Mouse (Mus musculus) liver, embryonic 14.5 days (tissue): ENCODE measurements around the gene Dlec1.

Experiments
- CTCF ChIP-seq: IDR thresholded peaks from 2 replicates; pipeline ENCODE4 v1.5.1; 2016; ENCODE audit warnings: antibody characterized with exemption, low read depth, control low read depth
- EP300 ChIP-seq: IDR thresholded peaks from 2 replicates; pipeline ENCODE4 v1.6.1; 2016; ENCODE audit warnings: antibody characterized with exemption, low read depth

GRCm38 (mm10) chr9:119082656-119083430, 19.4 kb upstream of the Dlec1 start:
- TF ChIP-seq CTCF (no peak), EP300 (no peak)
